Mouse (Mus musculus) embryonic facial prominence, embryonic 10.5 days (tissue): ENCODE measurements around the gene Gm49380. TPM values are rescaled to one million over a fixed set of nuclear protein-coding genes. Genes with fewer than 3 reads are reported as not detected.

Experiments used
- DNase-seq: peaks from one replicate; pipeline ENCODE4 v3.0.0-alpha.2; 2017; ENCODE audit warnings: low spot score
- H3K27ac ChIP-seq: fragments of 300-500 bp; sonication (generic); replicated peaks from 2 replicates; pipeline ENCODE4 v1.5.1; 2016; ENCODE audit warnings: mild to moderate bottlenecking
- H3K27me3 ChIP-seq: fragments of 300-500 bp; sonication (generic); replicated peaks from 2 replicates; pipeline ENCODE4 v1.6.1; 2016; ENCODE audit warnings: low read depth, mild to moderate bottlenecking; ENCODE audit not compliant: poor library complexity, severe bottlenecking
- H3K36me3 ChIP-seq: fragments of 300-500 bp; sonication (generic); replicated peaks from 2 replicates; pipeline ENCODE4 v1.6.1; 2016; ENCODE audit warnings: mild to moderate bottlenecking, moderate library complexity
- H3K4me1 ChIP-seq: fragments of 300-500 bp; sonication (generic); 2 replicates; pipeline ENCODE4 v1.6.1; 2016
- H3K4me3 ChIP-seq: fragments of 300-500 bp; sonication (generic); 2 replicates; pipeline ENCODE4 v1.5.1; 2016; ENCODE audit warnings: mild to moderate bottlenecking, moderate library complexity
- H3K9me3 ChIP-seq: fragments of 300-500 bp; sonication (generic); 2 replicates; pipeline ENCODE4 v1.6.1; 2016; ENCODE audit warnings: mild to moderate bottlenecking
- WGBS: fragments of 180-500 bp; shearing (Covaris S2); methylation state at CpG from one replicate; pipeline ENCODE4 v1.1.7; 2016; 5-methylcytosine and 5-hydroxymethylcytosine counted together
- polyA plus RNA-seq: library from polyadenylated mRNA; unstranded; fragments of >200 nt; fragmentation: Nextera tagmentation; extraction: Ambion mirVana; gene quantifications from 2 replicates; pipeline ENCODE4 v1.2.1, GENCODE M21; 2016

Gm49380 gene
- polyA plus RNA-seq, 1 experiment from 2014 or later, result 0.31 TPM

DNA sequence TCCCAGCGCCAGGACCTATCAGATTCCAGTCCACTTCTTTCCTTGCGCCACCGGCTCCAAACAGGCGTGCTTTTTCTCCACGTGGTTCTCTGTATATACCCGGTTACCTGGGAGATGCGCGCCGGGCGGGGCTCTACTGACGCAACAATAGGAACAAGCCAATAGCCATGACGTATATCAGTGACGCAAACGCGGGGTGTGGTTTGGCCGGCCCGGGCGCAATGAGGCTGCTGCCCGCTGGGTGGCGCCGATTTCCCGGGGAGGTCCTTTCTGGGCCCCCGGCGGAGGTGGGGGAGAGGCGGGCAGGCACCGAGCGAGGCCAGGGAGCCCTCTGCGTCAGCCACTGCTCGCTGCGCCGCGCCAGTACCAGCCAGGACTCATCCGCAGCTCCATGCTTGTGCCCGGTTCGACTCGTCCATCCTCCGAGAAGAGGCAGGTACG lies 46.5 kb downstream of the Gm49380 start, which contains the start of gene Usp2:
Gene Usp2 (plus strand): TSS at position 237 of the 441 bp plus-strand sequence.
- DNase-seq, result peak; percentile 99
- Histone ChIP-seq H3K4me1 (peaks cover 46% of the 10 kb centered on the region), H3K27ac (peak within 1 kb of the TSS; percentile 63; the same call in 1 of the 2 replicates), H3K27me3 (peaks cover 7% of the 10 kb centered on the region; the same call in 1 of the 2 replicates), H3K36me3 (no peaks in the 10 kb centered on the region), H3K9me3 (no peaks in the 10 kb centered on the region), H3K4me3 (peak within 1 kb of the TSS; percentile 65)
- WGBS, result under 1% methylated on average over 38 of the region's 38 CpGs

DNA sequence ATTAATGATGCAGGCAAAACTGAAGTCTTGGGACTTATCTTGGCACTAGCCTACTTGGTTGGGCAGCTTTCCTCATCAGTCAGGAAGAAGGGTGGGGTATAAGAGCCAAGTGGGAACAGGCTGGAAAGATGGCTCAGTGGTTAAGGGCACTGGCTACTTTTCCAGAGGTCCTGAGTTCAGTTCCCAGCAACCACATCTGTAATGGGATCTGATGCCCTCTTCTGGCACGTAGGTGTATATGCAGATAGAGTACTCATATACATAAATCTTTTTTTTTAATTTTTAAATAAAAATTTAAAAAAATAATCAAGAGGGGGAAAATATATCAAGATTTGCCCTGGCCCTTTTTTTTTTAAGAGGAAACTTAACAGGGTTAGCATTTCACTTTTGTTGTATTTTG lies 48.1 kb downstream of the Gm49380 start:
- H3K4me3 ChIP-seq, result no peak overlapping the region
- H3K4me1 ChIP-seq, result peaks cover 30% of the 10 kb centered on the region
- no peaks in the 10 kb centered on the region for H3K36me3 ChIP-seq
- no peak overlapping the region for H3K27ac ChIP-seq
- H3K27me3 ChIP-seq, result peaks cover 7% of the 10 kb centered on the region; the same call in 1 of the 2 replicates
- no peak for DNase-seq
- WGBS, result 35% methylated on average over 1 of the region's 1 CpGs
- no peaks in the 10 kb centered on the region for H3K9me3 ChIP-seq

DNA sequence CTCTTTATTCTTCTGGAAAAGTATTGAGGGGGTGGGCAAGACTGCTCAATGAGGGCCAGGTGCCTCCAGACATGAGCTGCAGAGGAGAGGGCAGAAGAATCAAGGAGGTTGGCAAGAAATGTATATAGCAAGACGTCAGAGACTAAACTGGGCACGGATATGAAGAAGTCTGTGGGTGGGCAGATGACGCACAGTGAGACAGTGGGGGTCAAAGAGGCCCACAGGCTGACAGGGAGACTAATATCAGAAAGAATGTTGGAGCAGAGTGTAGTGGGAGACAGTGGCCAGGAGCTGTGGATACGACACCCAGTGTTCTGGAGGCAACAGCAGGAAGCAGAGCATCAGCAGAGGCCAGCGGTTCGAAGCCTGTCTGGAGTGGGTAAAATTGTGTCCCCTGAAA lies 54.7 kb downstream of the Gm49380 start:
- WGBS, result 89% methylated on average over 6 of the region's 6 CpGs
- H3K4me1 ChIP-seq, result no peaks in the 10 kb centered on the region
- H3K27me3 ChIP-seq, result no peaks in the 10 kb centered on the region
- H3K4me3 ChIP-seq, result no peak overlapping the region
- no peaks in the 10 kb centered on the region; the same call in 1 of the 2 replicates for H3K9me3 ChIP-seq
- DNase-seq, result no peak
- no peaks in the 10 kb centered on the region for H3K36me3 ChIP-seq
- no peak overlapping the region for H3K27ac ChIP-seq

DNA sequence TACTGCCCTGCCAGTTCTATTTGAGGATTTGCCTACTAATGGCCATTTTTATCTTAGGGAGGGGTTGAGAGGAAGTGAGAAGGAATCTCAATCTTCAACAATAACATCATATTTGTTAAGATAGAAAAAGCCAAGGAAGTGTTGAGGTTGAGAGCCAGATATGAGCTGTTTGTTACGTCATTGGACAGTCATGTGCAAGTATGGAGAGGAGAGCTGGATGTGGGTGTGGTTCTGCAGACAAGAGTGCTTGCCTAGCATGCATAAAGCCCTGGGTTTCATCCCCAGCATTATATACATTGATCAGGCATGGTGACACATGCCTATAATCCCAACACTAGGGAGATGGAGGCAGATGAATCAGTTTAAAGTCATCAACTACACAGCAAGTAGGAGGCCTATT lies 59.4 kb downstream of the Gm49380 start:
- 75% methylated on average over 1 of the region's 1 CpGs for WGBS
- H3K9me3 ChIP-seq, result no peaks in the 10 kb centered on the region; the same call in 1 of the 2 replicates
- H3K27me3 ChIP-seq, result peaks cover 4% of the 10 kb centered on the region; the same call in 1 of the 2 replicates
- DNase-seq, result no peak
- H3K27ac ChIP-seq, result no peak overlapping the region
- no peak overlapping the region for H3K4me3 ChIP-seq
- H3K36me3 ChIP-seq, result no peaks in the 10 kb centered on the region
- H3K4me1 ChIP-seq, result peaks cover 1% of the 10 kb centered on the region; the same call in 1 of the 2 replicates

DNA sequence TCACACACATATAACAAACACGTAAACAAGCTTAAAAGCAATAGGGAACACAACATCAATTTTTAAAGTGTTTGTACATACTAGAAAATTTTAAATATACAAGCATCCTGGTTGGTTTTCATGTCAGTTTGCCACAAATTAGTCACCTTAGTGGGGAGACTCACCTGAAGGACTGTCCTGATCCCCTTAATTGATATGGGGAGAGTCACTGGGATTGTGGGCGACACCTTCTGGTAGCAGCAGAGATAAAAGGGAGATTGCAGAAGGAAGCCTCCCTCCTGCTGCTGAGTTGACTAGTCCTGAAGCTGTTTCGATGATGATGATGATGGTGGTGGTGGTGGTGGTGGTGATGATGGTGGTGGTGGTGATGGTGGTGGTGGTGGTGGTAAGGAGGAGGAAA lies 60.4 kb downstream of the Gm49380 start:
- peaks cover 15% of the 10 kb centered on the region; the same call in 1 of the 2 replicates for H3K27me3 ChIP-seq
- no peak overlapping the region for H3K27ac ChIP-seq
- no peaks in the 10 kb centered on the region for H3K36me3 ChIP-seq
- no peaks in the 10 kb centered on the region; the same call in 1 of the 2 replicates for H3K9me3 ChIP-seq
- no peak overlapping the region for H3K4me3 ChIP-seq
- H3K4me1 ChIP-seq, result peaks cover 8% of the 10 kb centered on the region; the same call in 1 of the 2 replicates
- DNase-seq, result no peak
- WGBS, result 59% methylated on average over 3 of the region's 3 CpGs

DNA sequence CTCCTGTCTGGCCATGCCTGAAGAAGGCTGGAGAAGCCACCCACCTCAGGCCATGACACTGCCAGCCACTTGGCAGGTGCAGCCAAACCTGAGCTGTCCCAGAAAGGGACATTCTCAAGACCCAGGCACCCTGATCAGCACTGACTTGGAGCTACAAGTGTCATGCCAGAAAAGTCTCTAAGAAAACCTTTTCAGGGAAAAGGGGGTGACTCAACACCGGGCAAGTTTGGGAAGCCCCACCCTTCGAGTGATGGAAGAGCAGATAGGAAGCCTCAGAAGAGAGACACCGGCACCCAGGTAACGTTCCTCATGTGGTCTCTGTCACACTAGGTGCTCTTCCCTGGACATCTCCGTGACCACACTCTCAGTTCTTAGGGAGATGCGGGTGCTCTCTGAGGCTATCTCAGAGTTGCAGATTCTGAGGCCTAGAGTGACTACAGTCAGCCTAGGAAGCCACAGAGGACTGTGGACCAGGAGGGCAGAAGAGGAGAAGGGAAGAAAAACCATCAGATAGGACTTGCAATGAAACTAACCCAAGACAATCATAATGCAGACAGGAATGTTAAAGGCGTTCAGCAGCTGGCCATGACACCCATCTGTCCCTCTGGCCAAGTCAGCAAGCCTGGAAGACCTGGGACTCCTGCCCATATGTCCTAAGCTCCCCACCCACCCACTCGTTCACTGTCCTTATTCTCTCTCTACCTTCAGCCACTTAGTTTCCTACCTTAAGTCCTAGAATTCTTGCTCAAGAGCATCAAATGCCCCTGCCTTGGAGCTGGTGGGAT lies 63.7 kb downstream of the Gm49380 start:
- Histone ChIP-seq H3K4me3 (no peak overlapping the region), H3K9me3 (no peaks in the 10 kb centered on the region), H3K27ac (no peak overlapping the region), H3K4me1 (peaks cover 17% of the 10 kb centered on the region), H3K27me3 (peaks cover 40% of the 10 kb centered on the region), H3K36me3 (no peaks in the 10 kb centered on the region)
- DNase-seq, result no peak
- 87% methylated on average over 8 of the region's 8 CpGs for WGBS

DNA sequence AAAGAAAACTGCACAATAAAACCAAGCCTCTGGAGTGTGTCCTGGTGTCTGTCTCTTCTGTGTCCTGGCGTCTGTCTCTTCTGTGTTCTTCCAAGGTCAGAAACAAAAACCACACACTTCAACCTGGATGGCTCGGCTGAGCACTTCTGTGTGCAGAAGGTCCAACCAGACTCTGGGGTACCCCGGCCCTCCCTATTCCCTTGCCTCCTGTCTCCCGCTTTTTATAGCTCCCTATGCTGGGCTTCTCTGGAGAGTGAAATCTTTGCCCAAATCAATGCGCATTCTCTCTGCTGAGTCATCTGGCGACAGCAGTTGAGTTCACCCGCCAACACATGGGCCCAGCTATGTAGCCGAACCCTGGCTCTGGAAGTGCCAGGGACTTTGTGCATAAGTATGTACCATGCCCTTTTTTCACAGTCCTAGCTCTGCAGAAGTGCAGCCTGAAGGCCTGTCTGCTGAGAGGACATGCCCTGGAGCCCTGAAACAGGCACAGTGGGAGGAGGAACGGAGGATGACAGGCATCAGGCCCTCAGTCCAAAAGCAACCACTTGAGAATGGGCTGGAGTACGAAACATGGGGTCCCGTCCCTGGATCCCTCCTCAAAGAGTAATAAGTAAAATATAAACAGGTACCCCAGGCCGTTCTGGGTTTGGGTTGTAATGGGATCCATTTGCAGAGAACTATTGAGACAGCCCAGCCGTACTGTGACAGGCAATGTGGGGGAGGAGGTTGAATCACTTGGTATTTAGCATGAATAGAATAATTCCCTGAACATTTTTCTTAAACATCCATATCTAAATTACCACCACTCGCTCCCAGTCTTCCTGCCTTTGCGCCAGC lies 64.5 kb downstream of the Gm49380 start:
- WGBS, result 80% methylated on average over 15 of the region's 15 CpGs
- H3K9me3 ChIP-seq, result no peaks in the 10 kb centered on the region

DNA sequence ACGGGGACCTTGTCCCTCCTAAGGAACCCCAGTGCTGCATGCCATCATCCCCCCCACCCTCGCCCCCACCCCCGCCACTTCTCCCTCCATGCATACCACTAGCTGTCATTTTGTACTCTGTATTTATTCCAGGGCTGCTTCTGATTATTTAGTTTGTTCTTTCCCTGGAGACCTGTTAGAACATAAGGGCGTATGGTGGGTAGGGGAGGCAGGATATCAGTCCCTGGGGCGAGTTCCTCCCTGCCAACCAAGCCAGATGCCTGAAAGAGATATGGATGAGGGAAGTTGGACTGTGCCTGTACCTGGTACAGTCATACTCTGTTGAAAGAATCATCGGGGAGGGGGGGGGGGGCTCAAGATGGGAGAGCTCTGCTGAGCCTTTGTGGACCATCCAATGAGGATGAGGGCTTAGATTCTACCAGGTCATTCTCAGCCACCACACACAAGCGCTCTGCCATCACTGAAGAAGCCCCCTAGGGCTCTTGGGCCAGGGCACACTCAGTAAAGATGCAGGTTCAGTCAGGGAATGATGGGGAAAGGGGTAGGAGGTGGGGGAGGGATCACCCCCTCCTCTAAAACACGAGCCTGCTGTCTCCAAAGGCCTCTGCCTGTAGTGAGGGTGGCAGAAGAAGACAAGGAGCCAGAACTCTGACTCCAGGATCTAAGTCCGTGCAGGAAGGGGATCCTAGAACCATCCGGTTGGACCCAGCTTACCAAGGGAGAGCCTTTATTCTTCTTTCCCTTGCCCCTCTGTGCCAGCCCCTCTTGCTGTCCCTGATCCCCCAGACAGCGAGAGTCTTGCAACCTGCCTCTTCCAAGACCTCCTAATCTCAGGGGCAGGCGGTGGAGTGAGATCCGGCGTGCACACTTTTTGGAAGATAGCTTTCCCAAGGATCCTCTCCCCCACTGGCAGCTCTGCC lies 65.5 kb downstream of the Gm49380 start:
- 74% methylated on average over 14 of the region's 14 CpGs for WGBS
- H3K9me3 ChIP-seq, result no peaks in the 10 kb centered on the region
- H3K4me1 ChIP-seq, result peaks cover 33% of the 10 kb centered on the region
- H3K36me3 ChIP-seq, result no peaks in the 10 kb centered on the region
- no peak overlapping the region for H3K4me3 ChIP-seq
- H3K27me3 ChIP-seq, result peaks cover 58% of the 10 kb centered on the region
- DNase-seq, result no peak
- H3K27ac ChIP-seq, result no peak overlapping the region

More for the DNA sequence above, 64.5 kb downstream of the Gm49380 start:
- no peak for DNase-seq
- H3K27me3 ChIP-seq, result peaks cover 49% of the 10 kb centered on the region
- H3K27ac ChIP-seq, result no peak overlapping the region
- H3K4me1 ChIP-seq, result peaks cover 24% of the 10 kb centered on the region
- no peaks in the 10 kb centered on the region for H3K36me3 ChIP-seq
- no peak overlapping the region for H3K4me3 ChIP-seq

DNA sequence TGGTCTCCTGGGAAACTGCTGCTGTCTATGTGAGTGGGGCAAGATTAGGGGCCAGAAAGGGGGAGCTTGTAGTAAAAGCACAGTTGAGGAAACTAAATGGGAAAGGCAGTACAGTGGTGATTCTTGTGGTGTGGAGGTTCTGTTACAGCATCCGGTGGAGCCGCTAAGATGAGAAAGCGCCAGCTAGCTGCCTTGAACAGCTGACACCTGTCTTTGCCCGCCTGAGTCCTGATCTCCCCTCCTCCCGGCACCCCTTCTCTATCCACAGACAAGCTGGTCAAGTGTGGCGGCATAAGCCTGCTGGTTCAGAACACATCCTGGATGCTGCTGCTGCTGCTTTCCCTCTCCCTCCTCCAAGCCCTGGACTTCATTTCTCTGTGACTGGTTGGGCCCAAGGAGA lies 66.2 kb downstream of the Gm49380 start:
- peaks cover 36% of the 10 kb centered on the region for H3K4me1 ChIP-seq
- no peaks in the 10 kb centered on the region for H3K36me3 ChIP-seq
- peaks cover 66% of the 10 kb centered on the region for H3K27me3 ChIP-seq
- H3K9me3 ChIP-seq, result no peaks in the 10 kb centered on the region
- WGBS, result 71% methylated on average over 6 of the region's 6 CpGs
- no peak overlapping the region for H3K27ac ChIP-seq
- no peak for DNase-seq
- no peak overlapping the region for H3K4me3 ChIP-seq

DNA sequence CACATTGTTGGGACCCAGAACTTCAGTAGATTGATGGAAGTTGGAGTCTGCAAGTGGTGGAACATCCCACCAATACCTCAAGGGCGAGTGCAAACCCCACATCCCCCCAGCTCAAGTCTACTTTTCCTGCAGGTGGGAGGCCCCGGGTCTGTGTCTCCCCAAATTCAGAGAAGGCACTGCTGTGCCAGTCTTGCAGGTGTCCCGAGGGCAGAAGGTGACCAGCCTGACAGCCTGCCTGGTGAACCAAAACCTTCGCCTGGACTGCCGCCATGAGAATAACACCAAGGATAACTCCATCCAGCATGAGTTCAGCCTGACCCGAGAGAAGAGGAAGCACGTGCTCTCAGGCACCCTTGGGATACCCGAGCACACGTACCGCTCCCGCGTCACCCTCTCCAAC lies 66.9 kb downstream of the Gm49380 start:
- Histone ChIP-seq H3K36me3 (no peaks in the 10 kb centered on the region), H3K4me3 (no peak overlapping the region), H3K9me3 (no peaks in the 10 kb centered on the region), H3K4me1 (peaks cover 36% of the 10 kb centered on the region), H3K27me3 (peaks cover 72% of the 10 kb centered on the region), H3K27ac (no peak overlapping the region)
- 88% methylated on average over 12 of the region's 12 CpGs for WGBS
- no peak for DNase-seq

DNA sequence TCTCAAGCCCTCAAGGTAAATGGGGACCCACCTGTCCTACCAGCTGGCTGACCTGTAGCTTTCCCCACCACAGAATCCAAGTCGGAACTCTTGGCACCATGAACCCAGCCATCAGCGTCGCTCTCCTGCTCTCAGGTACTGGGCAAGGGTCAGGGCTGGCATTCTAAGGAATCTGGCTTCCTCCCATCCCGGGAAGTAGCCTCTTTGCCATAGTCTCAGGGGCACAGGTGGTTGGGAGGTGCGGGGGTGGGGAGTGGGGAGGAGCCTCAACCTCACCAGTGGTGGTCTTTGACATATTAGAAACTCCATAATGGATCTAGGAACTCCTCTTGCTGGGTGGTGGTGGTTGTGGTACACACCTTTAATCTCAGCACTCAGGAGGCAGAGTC lies 67.4 kb downstream of the Gm49380 start:
- Histone ChIP-seq H3K36me3 (no peaks in the 10 kb centered on the region), H3K27me3 (peaks cover 77% of the 10 kb centered on the region), H3K4me1 (peaks cover 36% of the 10 kb centered on the region), H3K27ac (no peak overlapping the region), H3K4me3 (no peak overlapping the region), H3K9me3 (no peaks in the 10 kb centered on the region)
- DNase-seq, result no peak
- 85% methylated on average over 5 of the region's 5 CpGs for WGBS
